Mouse (Mus musculus): ENCODE results near the gene Crim1.

Gene Crim1

DNA sequence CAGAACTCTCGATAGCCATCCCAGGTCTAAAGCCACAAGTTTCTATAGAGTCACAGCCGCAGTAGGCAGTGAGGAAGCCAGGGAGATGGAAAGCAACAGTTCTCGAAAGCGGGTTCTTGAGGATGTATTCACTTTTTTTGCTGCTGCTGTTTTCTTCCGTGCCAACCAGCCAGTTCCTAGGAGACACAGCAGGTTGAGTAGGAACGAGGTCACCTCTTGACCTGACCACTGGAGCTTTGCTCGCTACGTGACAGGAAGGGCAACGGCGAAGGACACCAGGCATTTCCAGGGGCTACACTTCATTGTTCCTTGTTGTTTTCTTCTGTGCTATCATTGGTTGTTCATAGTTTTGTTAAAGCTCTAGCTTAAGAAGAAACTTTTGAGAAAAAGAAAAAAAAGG, 174.7 kb downstream of the Crim1 start:
- no peak for DNase-seq (ENCODE audit: low spot score in 2 of 2)

- DNase-seq (ENCODE audit: low spot score in 2 of 2) = no peak
These were observed 176.5 kb downstream of the Crim1 start for GRCm38 (mm10) chr17:78376587-78376986.

DNA sequence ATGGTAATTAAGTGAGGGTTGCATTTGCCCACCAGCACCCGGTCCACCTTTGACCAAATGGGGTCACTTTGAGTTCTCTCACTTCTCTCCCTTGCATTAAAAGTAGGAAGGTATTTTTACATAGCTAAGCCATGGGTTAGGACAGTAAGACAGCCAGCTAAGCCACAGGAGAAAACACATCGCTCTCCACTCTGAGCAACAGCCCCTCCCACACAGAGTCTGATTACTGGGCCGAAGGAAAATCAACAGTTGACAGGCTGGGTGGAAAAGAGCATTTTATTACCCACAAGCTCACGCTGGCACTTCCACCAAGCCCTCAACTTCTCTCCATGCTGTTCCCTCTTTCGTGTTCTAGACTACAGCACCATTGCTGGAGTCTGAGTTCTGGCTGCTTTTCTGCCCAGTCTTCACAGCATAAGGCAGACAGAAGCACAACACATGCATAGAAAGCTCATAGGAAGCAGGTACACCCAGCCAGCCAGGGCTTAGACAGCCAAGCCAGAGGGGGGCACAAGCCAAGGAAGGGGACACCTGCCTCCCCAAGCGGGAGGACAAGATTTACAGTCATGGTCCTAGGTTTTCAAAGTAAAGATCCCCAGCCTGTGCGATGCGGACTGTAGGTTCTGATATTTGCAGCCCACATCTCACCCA, 179.2 kb downstream of the Crim1 start:
- DNase-seq (ENCODE audit: low spot score in 2 of 2) = no peak

- DNase-seq (ENCODE audit: low spot score in 2 of 2) = no peak
These were observed 179.7 kb downstream of the Crim1 start for GRCm38 (mm10) chr17:78379730-78380245.

DNA sequence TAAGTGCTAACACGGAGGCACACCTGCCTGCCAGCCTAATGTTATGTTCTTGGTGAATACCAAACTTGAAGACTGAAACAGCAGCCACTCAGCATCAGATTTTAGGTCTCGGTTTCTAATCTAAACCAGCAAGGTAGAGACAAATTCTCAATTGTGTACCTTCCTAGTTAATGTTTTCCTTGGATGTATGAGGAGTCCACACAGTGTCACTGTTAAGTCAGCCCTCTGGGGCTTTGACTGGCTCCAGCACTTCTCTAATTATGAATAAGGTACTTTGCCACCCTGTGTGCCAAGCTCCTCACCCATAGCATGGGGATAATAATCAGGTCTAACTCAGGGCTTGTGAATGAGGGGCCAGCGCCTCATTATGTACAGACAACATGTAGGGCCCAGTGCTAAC, 182.3 kb downstream of the Crim1 start:
- DNase-seq (ENCODE audit: low spot score in 2 of 2) = no peak

GRCm38 (mm10) chr17:78387665-78388064, 187.6 kb downstream of the Crim1 start:
- DNase-seq (ENCODE audit: low spot score in 2 of 2) = no peak

DNA sequence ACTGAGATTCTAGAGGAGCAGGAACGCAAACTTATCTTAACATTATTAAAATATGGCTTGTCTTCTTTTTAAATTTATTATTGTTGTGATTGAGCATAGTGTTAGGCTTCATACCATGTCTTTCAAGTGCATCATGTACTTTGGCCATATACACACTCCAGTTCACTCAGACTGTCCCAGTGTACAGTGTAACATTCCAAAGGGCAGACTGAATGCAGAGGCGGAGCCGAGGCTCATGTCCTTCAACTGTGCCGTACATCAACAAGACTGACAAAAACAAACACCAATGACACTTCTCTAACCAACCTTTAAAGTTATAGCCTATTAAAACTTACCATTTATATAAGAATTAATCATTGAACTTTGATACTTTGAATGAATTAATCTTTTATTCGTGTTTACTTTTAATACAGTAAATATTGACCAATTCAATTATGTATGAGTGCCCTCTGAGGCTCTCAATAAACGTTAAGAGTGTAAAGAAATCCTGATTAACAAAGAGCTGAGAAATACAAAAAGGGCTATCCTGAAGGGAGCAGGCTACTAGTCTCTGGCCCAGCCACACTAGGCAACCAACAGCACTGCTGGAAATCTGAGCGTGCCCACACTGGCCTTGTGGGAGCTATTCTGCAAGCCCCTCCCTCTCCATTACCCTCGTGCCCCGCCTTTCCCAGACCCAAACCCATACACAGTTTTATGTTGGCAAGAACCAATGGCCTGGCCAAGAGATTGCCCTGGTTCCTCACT, 188.2 kb downstream of the Crim1 start:
- DNase-seq (ENCODE audit: low spot score in 2 of 2) = no peak

GRCm38 (mm10) chr17:78389573-78389972, 189.5 kb downstream of the Crim1 start:
- DNase-seq (ENCODE audit: low spot score in 2 of 2) = no peak

DNA sequence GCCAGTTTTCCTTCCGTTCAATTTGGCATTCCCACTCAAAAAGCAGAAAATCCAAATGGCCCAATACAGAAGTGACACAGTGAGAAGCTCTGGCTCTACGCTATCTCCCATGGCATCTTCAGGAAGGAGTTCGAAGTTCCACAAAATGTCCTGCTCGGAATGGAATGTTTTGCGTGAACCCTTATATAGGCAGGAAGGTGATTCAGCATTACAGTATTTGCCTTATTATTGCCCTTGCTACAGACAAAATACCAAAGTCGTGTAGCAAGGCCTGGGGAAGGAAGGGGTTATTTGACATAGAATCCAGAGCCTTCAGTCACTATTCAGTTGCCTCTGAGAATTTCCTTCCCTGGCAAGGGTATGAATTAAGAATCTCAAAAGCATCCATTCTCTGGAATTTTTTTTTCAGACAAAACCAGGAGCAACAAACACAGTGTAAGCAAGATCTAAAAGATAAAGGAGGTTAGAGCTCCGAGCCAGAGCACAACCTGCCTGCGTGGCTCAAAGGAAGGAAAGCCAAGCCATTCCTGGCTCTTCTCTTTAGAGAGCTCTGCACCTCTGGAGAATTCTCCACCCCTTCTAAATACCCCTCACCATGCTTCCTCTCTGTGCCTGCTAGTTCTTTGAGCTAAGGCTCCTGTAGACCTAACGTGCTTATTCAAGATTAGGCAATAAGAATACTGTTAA, 192.5 kb downstream of the Crim1 start:
- DNase-seq (ENCODE audit: low spot score in 2 of 2) = no peak

DNA sequence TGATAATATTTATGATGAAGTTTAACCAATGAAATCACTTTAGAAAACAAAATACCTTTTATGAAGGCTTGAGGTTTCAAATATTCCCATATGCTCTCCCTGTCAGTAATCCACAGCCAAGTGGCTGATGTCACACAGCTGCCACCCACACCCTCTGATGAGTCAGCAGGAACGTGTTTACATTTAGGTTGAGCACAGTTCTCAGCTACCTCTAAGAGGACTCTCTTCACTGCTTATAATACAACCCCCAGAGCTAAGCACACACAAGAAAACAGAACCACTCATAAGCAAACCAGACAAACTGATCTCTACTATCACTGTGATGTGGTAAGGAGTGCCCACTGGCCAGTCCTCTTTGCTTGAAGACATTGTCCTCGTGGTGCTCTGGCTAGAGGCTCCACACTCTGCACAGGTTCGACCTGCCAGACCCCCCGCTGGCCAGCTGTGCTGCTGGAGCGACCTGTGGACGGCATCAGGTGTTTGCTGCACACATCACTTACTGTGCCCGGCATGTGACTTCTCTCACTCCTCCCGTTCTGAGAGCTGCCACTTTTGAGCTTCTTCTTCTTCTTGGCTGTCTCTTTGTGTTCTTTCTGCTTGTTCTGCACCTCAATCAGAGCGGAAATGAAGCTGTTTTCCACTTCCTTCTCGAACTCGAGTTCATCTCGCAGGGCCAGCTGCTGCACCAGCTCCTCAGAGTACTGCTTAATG, 200.2 kb downstream of the Crim1 start:
- no peak for DNase-seq (ENCODE audit: low spot score in 2 of 2)

DNA sequence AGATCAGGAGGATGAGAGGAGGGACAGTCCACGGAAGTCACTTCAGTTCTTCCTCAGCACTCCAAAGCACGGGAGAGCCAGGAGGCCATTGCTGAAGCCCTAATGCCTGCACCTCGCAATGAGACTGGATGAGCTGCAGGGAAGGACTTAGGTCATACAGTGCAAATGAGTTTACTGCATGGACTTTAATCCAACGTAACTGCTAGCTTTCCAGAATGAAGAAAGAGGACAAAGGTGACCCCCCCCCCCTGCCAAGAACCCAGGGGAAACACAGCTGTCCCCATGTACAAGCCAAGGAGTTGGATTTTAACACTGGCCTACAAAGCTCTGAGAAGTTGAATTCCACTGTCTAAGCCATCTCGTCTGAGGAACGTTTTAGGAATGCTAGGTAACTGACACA, 201.3 kb downstream of the Crim1 start:
- DNase-seq (ENCODE audit: low spot score in 2 of 2) = no peak

- no peak for DNase-seq (ENCODE audit: low spot score in 2 of 2)
These were observed 201.7 kb downstream of the Crim1 start for GRCm38 (mm10) chr17:78401713-78402112.

- no peak for DNase-seq (ENCODE audit: low spot score in 2 of 2)
These were observed 202.1 kb downstream of the Crim1 start for GRCm38 (mm10) chr17:78402174-78402573.

- no peak for DNase-seq (ENCODE audit: low spot score in 2 of 2)
These were observed 203.2 kb downstream of the Crim1 start for GRCm38 (mm10) chr17:78403229-78403628.

DNA sequence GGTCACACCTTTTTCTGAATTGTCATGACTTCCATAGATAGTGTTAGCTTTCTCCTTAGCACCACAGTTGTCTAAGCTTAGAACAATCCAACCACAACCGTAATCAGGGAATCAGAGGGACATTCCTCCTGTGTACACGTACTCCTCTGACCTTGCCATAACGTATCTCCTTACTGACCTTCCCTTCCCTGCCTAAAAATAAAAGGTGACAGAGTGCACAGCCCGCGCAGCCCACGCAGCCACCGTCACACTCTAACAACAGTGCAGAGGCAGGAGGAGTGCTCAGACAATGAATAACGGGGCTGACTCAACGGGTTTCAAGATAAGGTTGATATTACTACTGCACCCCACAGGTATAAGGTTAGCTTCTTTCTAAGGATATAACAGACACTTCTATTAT, 203.8 kb downstream of the Crim1 start:
- no peak for DNase-seq (ENCODE audit: low spot score in 2 of 2)

GRCm38 (mm10) chr17:78405336-78405735, 205.3 kb downstream of the Crim1 start:
- DNase-seq (ENCODE audit: low spot score in 2 of 2) = no peak

DNA sequence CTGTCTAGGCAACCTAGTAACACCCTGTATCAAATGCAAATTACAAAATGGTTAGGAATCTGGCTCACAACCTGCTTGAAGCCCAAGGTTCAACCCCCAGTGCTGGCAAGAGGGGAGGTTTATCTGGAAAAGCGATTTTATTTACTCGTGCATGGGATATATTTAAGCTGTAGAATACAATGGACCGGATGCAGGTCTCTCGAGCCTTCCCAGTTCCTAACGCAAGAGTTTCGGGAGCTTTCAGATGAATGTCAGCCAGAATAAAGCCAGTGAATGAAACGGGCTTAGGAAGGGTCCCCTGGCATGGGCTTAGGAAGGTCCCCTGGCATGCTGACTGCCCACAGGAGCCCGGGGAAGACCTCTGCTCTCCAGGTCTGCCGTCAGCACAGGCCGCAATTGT, 206.8 kb downstream of the Crim1 start:
- no peak for DNase-seq (ENCODE audit: low spot score in 2 of 2)

DNA sequence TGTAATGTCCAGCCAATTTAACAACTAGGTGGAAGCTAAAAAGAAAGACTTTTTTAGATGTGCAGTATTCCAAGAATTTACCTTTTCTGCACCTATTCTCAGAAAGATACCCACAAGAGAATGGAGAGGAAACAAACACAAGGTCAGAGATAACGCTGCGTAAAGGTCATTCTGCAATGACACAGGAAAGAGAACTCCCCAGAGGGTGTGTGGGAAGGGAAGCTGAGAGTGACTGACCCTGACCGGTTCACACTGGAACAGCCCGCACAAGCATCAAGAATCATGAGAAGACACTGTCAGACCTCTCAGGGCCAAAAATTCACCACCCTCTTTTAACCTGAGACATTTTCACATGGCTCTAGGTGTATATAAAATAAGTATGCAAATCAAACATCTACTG, 207.5 kb downstream of the Crim1 start:
- no peak for DNase-seq (ENCODE audit: low spot score in 2 of 2)

- no peak for DNase-seq (ENCODE audit: low spot score in 2 of 2)
These were observed 208.3 kb downstream of the Crim1 start for GRCm38 (mm10) chr17:78408386-78408785.

GRCm38 (mm10) chr17:78409900-78410299, 209.9 kb downstream of the Crim1 start:
- no peak for DNase-seq (ENCODE audit: low spot score in 2 of 2)

GRCm38 (mm10) chr17:78415255-78415654, 215.2 kb downstream of the Crim1 start:
- DNase-seq (ENCODE audit: low spot score in 2 of 2) = no peak

All from frontal cortex, postnatal 25 days (tissue).